Mouse (Mus musculus): ENCODE results near the gene Tmc8. TPM values are rescaled to one million over a fixed set of nuclear protein-coding genes. Genes with fewer than 3 reads are reported as not detected.

Tmc8 gene
- polyA plus RNA-seq, 1 experiment from 2014 or later, result 1.3 TPM

Other genes starting within 250 kb of the Tmc8 start
- gene Tnrc6c, start 127.8 kb upstream of the Tmc8 start, polyA plus RNA-seq (2016; fragmentation: Nextera tagmentation; extraction: Ambion mirVana), result 23.9 and 26.1 TPM in 2 replicates
- gene Tmc6, start 122 bp downstream of the Tmc8 start, polyA plus RNA-seq (2016; fragmentation: Nextera tagmentation; extraction: Ambion mirVana), result 17.5 and 19.1 TPM in 2 replicates
- 0.26 TPM in 1 of 2 replicates, not detected in the other for gene 6030468B19Rik, start 15.6 kb downstream of the Tmc8 start, polyA plus RNA-seq (2016; fragmentation: Nextera tagmentation; extraction: Ambion mirVana)
- gene Gm20708, start 27.6 kb downstream of the Tmc8 start, polyA plus RNA-seq (2016; fragmentation: Nextera tagmentation; extraction: Ambion mirVana), result 0.54 and 1.3 TPM in 2 replicates
- gene Syngr2, start 27.6 kb downstream of the Tmc8 start, polyA plus RNA-seq (2016; fragmentation: Nextera tagmentation; extraction: Ambion mirVana), result 29.6 and 31.0 TPM in 2 replicates
- gene Afmid, start 43.8 kb downstream of the Tmc8 start, polyA plus RNA-seq (2016; fragmentation: Nextera tagmentation; extraction: Ambion mirVana), result 4.3 and 4.9 TPM in 2 replicates
- gene Tk1, start 44.0 kb downstream of the Tmc8 start, polyA plus RNA-seq (2016; fragmentation: Nextera tagmentation; extraction: Ambion mirVana), result 117 and 129 TPM in 2 replicates
- 312 and 318 TPM in 2 replicates for gene Birc5, start 67.2 kb downstream of the Tmc8 start, polyA plus RNA-seq (2016; fragmentation: Nextera tagmentation; extraction: Ambion mirVana)
- not detected in 2 replicates for gene Tmem235, start 78.7 kb downstream of the Tmc8 start, polyA plus RNA-seq (2016; fragmentation: Nextera tagmentation; extraction: Ambion mirVana)
- 2.5 and 2.8 TPM in 2 replicates for gene Tha1, start 91.4 kb downstream of the Tmc8 start, polyA plus RNA-seq (2016; fragmentation: Nextera tagmentation; extraction: Ambion mirVana)
- 18.4 and 19.3 TPM in 2 replicates for gene Socs3, start 188.0 kb downstream of the Tmc8 start, polyA plus RNA-seq (2016; fragmentation: Nextera tagmentation; extraction: Ambion mirVana)
- gene Pgs1, start 204.2 kb downstream of the Tmc8 start, polyA plus RNA-seq (2016; fragmentation: Nextera tagmentation; extraction: Ambion mirVana), result 43.0 and 46.2 TPM in 2 replicates

Data from embryonic facial prominence, embryonic 12.5 days (tissue).